Mouse (Mus musculus) CH12.LX (cell line): ENCODE data around the gene Aox1. TPM values are rescaled to one million over a fixed set of nuclear protein-coding genes. Genes with fewer than 3 reads are reported as not detected.

ENCODE experiments used
- DNase-seq: peaks from one replicate; pipeline ENCODE4 v3.0.0-alpha.2; 2013; ENCODE audit errors: extremely low read depth
- H3K27ac ChIP-seq: 2 replicates; pipeline ENCODE4 v1.5.1; 2012; ENCODE audit warnings: low read depth, mild to moderate bottlenecking, control low read depth, moderate library complexity; ENCODE audit not compliant: insufficient read depth
- H3K27me3 ChIP-seq: replicated peaks from 2 replicates; pipeline ENCODE3; 2012; ENCODE audit warnings: inconsistent platforms
- H3K36me3 ChIP-seq, 2 experiments: replicated peaks in 1 of 2; 2 replicates each; pipeline versions ENCODE3 to v1.6.1; 2012; ENCODE audit warnings: inconsistent platforms in 1 of 2, low read length in 1 of 2, mild to moderate bottlenecking in 1 of 2, mixed read lengths in 1 of 2, moderate library complexity in 1 of 2; ENCODE audit not compliant: control insufficient read depth in 1 of 2, insufficient read depth in 1 of 2
- H3K4me1 ChIP-seq, 2 experiments: 2 replicates each; pipeline ENCODE4 v1.6.1; 2012; ENCODE audit warnings: inconsistent platforms in 1 of 2, moderate library complexity in 1 of 2; ENCODE audit not compliant: insufficient read depth in 2 of 2, control insufficient read depth in 1 of 2
- H3K4me2 ChIP-seq: 2 replicates; pipeline ENCODE4 v1.6.1; 2012; ENCODE audit warnings: low read depth, mild to moderate bottlenecking, control low read depth; ENCODE audit not compliant: poor library complexity, insufficient read depth, severe bottlenecking
- H3K4me3 ChIP-seq, 3 experiments: fragments of 150-350 bp in 1 of 3; sonication (generic) in 1 of 3; replicated peaks in 1 of 3; 2 replicates each; pipeline versions ENCODE3 to v1.5.1; 2011 to 2012; ENCODE audit warnings: low read depth in 2 of 3, low read length in 2 of 3, mild to moderate bottlenecking in 2 of 3, moderate library complexity in 2 of 3, control low read depth in 1 of 3, improper control_type of control experiment in 1 of 3, inconsistent platforms in 1 of 3, mixed read lengths in 1 of 3; ENCODE audit not compliant: poor library complexity in 1 of 3
- H3K79me2 ChIP-seq: replicated peaks from 2 replicates; pipeline ENCODE4 v1.6.1; 2012; ENCODE audit warnings: mild to moderate bottlenecking, moderate library complexity; ENCODE audit not compliant: control insufficient read depth, poor library complexity, insufficient read depth, severe bottlenecking; ENCODE audit errors: extremely low read depth
- H3K9ac ChIP-seq: 2 replicates; pipeline ENCODE4 v1.6.1; 2012; ENCODE audit warnings: low read depth, mild to moderate bottlenecking, control low read depth, moderate library complexity; ENCODE audit not compliant: insufficient read depth
- H3K9me3 ChIP-seq: replicated peaks from 2 replicates; pipeline ENCODE3; 2012; ENCODE audit warnings: low read length, inconsistent platforms, mixed read lengths
- CHD1 ChIP-seq: IDR thresholded peaks from 2 replicates; pipeline ENCODE4 v1.6.1; 2012; ENCODE audit warnings: low read depth, low read length, improper control_type of control experiment, inconsistent platforms
- CHD2 ChIP-seq: IDR thresholded peaks from 2 replicates; pipeline ENCODE4 v1.6.1; 2011; ENCODE audit warnings: low read length, improper control_type of control experiment
- ETS1 ChIP-seq: conservative IDR thresholded peaks from 2 replicates; pipeline ENCODE4 v1.6.1; 2012; ENCODE audit warnings: low read depth, mild to moderate bottlenecking, inconsistent platforms, low read length, improper control_type of control experiment, moderate library complexity
- GABPA ChIP-seq: IDR thresholded peaks from 2 replicates; pipeline ENCODE4 v1.6.1; 2012; ENCODE audit warnings: low read depth, low read length, improper control_type of control experiment, inconsistent platforms; ENCODE audit not compliant: insufficient replicate concordance
- JUND ChIP-seq: conservative IDR thresholded peaks from 2 replicates; pipeline ENCODE4 v1.6.1; 2011; ENCODE audit warnings: low read depth, low read length, improper control_type of control experiment
- KAT2A ChIP-seq: IDR thresholded peaks from 2 replicates; pipeline ENCODE4 v1.6.1; 2012; ENCODE audit warnings: low read length, improper control_type of control experiment, inconsistent platforms; ENCODE audit not compliant: insufficient replicate concordance
- MAFK ChIP-seq: IDR thresholded peaks from 2 replicates; pipeline ENCODE4 v1.6.1; 2011; ENCODE audit warnings: low read length, improper control_type of control experiment; ENCODE audit not compliant: insufficient replicate concordance
- MAZ ChIP-seq: IDR thresholded peaks from 2 replicates; pipeline ENCODE4 v1.6.1; 2012; ENCODE audit warnings: low read depth, mild to moderate bottlenecking, inconsistent platforms, low read length, improper control_type of control experiment, moderate library complexity
- MEF2A ChIP-seq: IDR thresholded peaks from 2 replicates; pipeline ENCODE4 v1.6.1; 2014; ENCODE audit warnings: low read depth, mild to moderate bottlenecking, inconsistent platforms, low read length, improper control_type of control experiment, borderline replicate concordance
- MXI1 ChIP-seq: IDR thresholded peaks from 2 replicates; pipeline ENCODE4 v1.6.1; 2011; ENCODE audit warnings: mild to moderate bottlenecking, low read depth, low read length, improper control_type of control experiment
- NELFE ChIP-seq: IDR thresholded peaks from 2 replicates; pipeline ENCODE4 v1.6.1; 2011; ENCODE audit warnings: low read depth, low read length, improper control_type of control experiment
- PAX5 ChIP-seq: IDR thresholded peaks from 2 replicates; pipeline ENCODE4 v1.6.1; 2012; ENCODE audit warnings: low read length, inconsistent platforms, mixed read lengths
- POLR2A ChIP-seq: IDR thresholded peaks from 2 replicates; pipeline ENCODE4 v1.6.1; 2011; ENCODE audit warnings: low read depth, mild to moderate bottlenecking, improper control_type of control experiment, low read length
- POLR2AphosphoS2 ChIP-seq: IDR thresholded peaks from 2 replicates; pipeline ENCODE4 v1.6.1; 2011; ENCODE audit warnings: low read depth, low read length, improper control_type of control experiment
- RAD21 ChIP-seq: IDR thresholded peaks from 2 replicates; pipeline ENCODE4 v1.6.1; 2011; ENCODE audit warnings: low read depth, mild to moderate bottlenecking, low read length, improper control_type of control experiment, moderate library complexity
- RCOR1 ChIP-seq: conservative IDR thresholded peaks from 2 replicates; pipeline ENCODE4 v1.6.1; 2012; ENCODE audit warnings: low read depth, mild to moderate bottlenecking, inconsistent platforms, low read length, improper control_type of control experiment
- SIN3A ChIP-seq: IDR thresholded peaks from 2 replicates; pipeline ENCODE4 v1.6.1; 2012; ENCODE audit warnings: low read length, improper control_type of control experiment, inconsistent platforms
- SMC3 ChIP-seq: IDR thresholded peaks from 2 replicates; pipeline ENCODE4 v1.6.1; 2011; ENCODE audit warnings: low read depth, low read length, improper control_type of control experiment
- TBP ChIP-seq: conservative IDR thresholded peaks from 2 replicates; pipeline ENCODE4 v1.6.1; 2011; ENCODE audit warnings: low read depth, low read length, improper control_type of control experiment
- UBTF ChIP-seq: IDR thresholded peaks from 2 replicates; pipeline ENCODE4 v1.6.1; 2012; ENCODE audit warnings: low read depth, mild to moderate bottlenecking, inconsistent platforms, low read length, improper control_type of control experiment, moderate library complexity
- USF2 ChIP-seq: conservative IDR thresholded peaks from 2 replicates; pipeline ENCODE4 v1.6.1; 2011; ENCODE audit warnings: low read depth, low read length, improper control_type of control experiment
- ZC3H11A ChIP-seq: IDR thresholded peaks from 2 replicates; pipeline ENCODE4 v1.6.1; 2012; ENCODE audit warnings: low read depth, mild to moderate bottlenecking, inconsistent platforms, low read length, improper control_type of control experiment
- ZKSCAN1 ChIP-seq: IDR thresholded peaks from 2 replicates; pipeline ENCODE4 v1.6.1; 2012; ENCODE audit warnings: low read depth, inconsistent platforms, low read length, improper control_type of control experiment, borderline replicate concordance
- ZMIZ1 ChIP-seq: IDR thresholded peaks from 2 replicates; pipeline ENCODE4 v1.6.1; 2012; ENCODE audit warnings: low read depth, mild to moderate bottlenecking, inconsistent platforms, low read length, improper control_type of control experiment
- ZNF384 ChIP-seq: IDR thresholded peaks from 2 replicates; pipeline ENCODE4 v1.6.1; 2012; ENCODE audit warnings: low read depth, low read length, improper control_type of control experiment, inconsistent platforms
- dilution Hi-C: fragments of 300-500 bp; cut with MboI; formaldehyde crosslinking; loops from 2 replicates; pipeline ENCODE4 v1.14.3; 2020; ENCODE audit warnings: low sequenced_read_pairs; ENCODE audit not compliant: extremely low pct_unique_long_range_greater_than_20kb, extremely low pct_ligation_motif_present
- in situ Hi-C: fragments of 300-500 bp; cut with MboI; formaldehyde crosslinking; loops from 3 replicates; pipeline ENCODE4 v1.14.3; 2019; ENCODE audit warnings: low sequenced_read_pairs, low pct_ligation_motif_present, low pct_unique_long_range_greater_than_20kb, mixed read lengths
- polyA plus RNA-seq: library from polyadenylated mRNA; unstranded; fragments of >175 nt; gene quantifications from 2 replicates; pipeline ENCODE4 v1.2.1, GENCODE M21; 2012; ENCODE audit warnings: low read depth; ENCODE audit not compliant: insufficient read length
- total RNA-seq, 2 experiments: library from RNA; depleted of rRNA; stranded (reverse); fragments of 300-350 nt in 1 of 2; fragments of >200 nt in 1 of 2; gene quantifications; 2 replicates each; pipeline ENCODE4 v1.2.3; 2012 to 2014

The Aox1 gene
- total and polyA plus RNA-seq, 3 experiments: 0.15 to 0.40 TPM; not detected in 1

DNA sequence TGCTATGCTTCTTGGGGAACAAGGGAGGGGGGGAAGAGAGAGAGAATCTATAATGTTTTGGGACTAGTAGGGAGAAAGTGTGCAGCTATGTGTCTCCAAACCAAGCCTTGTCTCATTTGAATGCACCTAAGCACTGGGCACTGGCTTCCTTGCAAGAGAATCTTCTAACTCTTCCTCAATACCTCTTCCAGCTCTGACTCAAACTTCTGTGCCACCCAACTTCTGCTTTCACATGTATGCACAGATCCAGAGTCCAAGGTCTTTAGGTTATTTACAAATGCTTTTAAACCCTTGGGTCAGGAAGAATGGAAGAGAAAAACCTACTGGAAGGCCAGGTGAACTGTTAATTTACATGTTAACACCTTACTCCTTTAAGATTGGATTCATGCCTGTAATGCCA is 83.7 kb downstream of the Aox1 start:
- peaks cover 8% of the 10 kb centered on the region for H3K9me3 ChIP-seq
- peaks cover 0 to 10% of the 10 kb centered on the region in 2 experiments; a peak in 2 of 4 replicates for H3K4me1 ChIP-seq
- no peaks in the 10 kb centered on the region for H3K79me2 ChIP-seq
- H3K4me3 ChIP-seq: no peak overlapping the region
- dilution Hi-C loops (no loop called here), in situ Hi-C loops (no loop called here)
- no peaks in the 10 kb centered on the region for H3K36me3 ChIP-seq
- DNase-seq: no peak
- no peak overlapping the region for H3K27ac ChIP-seq
- no peak overlapping the region for H3K4me2 ChIP-seq
- H3K9ac ChIP-seq: no peak overlapping the region
- H3K27me3 ChIP-seq: no peaks in the 10 kb centered on the region
- no peak for TF ChIP-seq POLR2AphosphoS2
- TF ChIP-seq ZC3H11A: no peak
- no peak for TF ChIP-seq CHD2
- no peak for TF ChIP-seq MXI1
- no peak for TF ChIP-seq RCOR1
- TF ChIP-seq MEF2A: no peak
- TF ChIP-seq RAD21: no peak
- TF ChIP-seq ZMIZ1: no peak
- no peak for TF ChIP-seq JUND
- no peak for TF ChIP-seq USF2
- TF ChIP-seq CHD1: no peak
- TF ChIP-seq MAZ: no peak
- no peak for TF ChIP-seq NELFE
- TF ChIP-seq MAFK: no peak
- TF ChIP-seq PAX5: no peak
- TF ChIP-seq KAT2A: no peak
- no peak for TF ChIP-seq UBTF
- no peak for TF ChIP-seq ZNF384
- no peak for TF ChIP-seq TBP
- no peak for TF ChIP-seq GABPA

DNA sequence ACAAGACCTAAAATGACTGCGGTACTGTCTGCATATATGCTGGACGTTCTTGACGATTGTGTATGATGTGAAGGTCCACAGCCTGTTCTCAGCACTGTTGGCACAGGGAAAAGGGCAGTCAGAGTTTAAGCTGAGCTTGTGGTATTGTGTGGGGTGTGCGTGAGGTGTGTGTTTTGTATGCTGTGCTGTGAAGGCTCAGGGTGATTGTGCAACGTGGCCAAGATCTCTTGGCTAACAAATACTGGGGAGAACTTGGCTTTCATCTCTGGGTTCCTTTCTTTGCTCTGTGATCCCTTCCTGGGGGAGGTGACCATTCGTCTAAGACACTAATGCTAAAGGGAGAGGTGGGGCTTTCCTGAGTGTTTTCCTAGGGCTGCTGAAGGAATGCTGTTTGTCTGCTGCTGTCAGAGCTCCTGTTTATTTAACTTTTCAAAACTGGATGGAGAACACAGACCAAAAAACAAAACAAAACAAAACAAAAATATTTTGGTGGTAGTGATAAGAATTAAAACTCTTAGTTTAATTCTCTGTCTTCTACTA is 84.4 kb downstream of the Aox1 start:
- Histone ChIP-seq H3K4me2 (no peak overlapping the region), H3K27me3 (no peaks in the 10 kb centered on the region), H3K9me3 (peaks cover 8% of the 10 kb centered on the region), H3K4me3 (no peak overlapping the region), H3K9ac (no peak overlapping the region), H3K4me1 (peaks cover 0 to 10% of the 10 kb centered on the region in 2 experiments; a peak in 2 of 4 replicates), H3K79me2 (no peaks in the 10 kb centered on the region), H3K27ac (no peak overlapping the region), H3K36me3 (no peaks in the 10 kb centered on the region)
- TF ChIP-seq ETS1 (no peak), JUND (no peak), MEF2A (no peak), GABPA (no peak), SIN3A (no peak), TBP (no peak), SMC3 (no peak), POLR2A (no peak), ZKSCAN1 (no peak), KAT2A (no peak), MXI1 (no peak)
- no peak for DNase-seq
- dilution Hi-C loops (no loop called here), in situ Hi-C loops (no loop called here)
